Mouse (Mus musculus): Measurements from ENCODE around the gene D16Ertd472e. TPM values are rescaled to one million over a fixed set of nuclear protein-coding genes. Genes with fewer than 3 reads are reported as not detected.

Gene D16Ertd472e
- polyA plus RNA-seq, 1 experiment from 2014 or later = 5.5 TPM

DNA sequence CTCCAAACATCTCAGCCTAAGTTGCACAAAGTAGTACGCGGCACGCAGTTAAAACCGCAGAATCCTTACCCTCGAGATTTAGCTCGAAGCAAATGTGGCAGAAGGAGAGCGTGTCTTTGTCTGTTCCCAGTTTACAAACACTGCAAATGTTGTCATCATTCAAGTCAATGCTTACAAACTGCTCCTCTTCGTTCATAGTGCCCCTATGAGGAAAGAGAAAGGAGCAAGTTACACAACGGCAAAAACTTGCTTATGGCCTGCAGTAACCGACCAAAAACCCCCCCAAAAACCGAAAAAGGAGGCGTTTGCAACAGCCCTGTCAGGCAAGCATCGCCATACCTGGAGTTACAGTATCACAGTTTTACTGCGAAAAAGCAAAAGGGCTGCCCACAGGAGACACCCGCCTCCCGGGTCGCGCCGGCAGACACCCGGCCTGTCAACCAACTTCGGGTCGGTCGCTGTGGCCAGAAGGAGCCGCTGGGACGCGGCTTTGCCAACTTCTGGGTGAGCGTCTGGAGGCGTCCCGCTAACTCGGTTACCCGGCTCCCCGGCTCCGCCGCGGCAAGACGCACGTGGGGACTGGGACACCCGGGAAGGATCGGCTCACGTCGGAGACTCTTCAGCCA lies 543 bp downstream of the D16Ertd472e start:
- peak overlapping the region; percentile 80 for H3K9ac ChIP-seq (ENCODE audit: low read depth, low read length)
- no peaks in the 10 kb centered on the region for H3K27me3 ChIP-seq (replicated peaks; ENCODE audit: control insufficient read depth, insufficient read depth, low read length)
- WGBS = under 1% methylated on average over 35 of the region's 41 CpGs
- peak overlapping the region; percentile 81 for H3K4me2 ChIP-seq (ENCODE audit: low read length)
- H3K36me3 ChIP-seq (ENCODE audit: control insufficient read depth, insufficient read depth, low read length) = no peaks in the 10 kb centered on the region
- ATAC-seq = no peak; the same call in 1 of the 2 replicates
- peaks cover 10% of the 10 kb centered on the region for H3K4me1 ChIP-seq (ENCODE audit: control insufficient read depth, insufficient read depth, low read depth, low read length)
- H3K27ac ChIP-seq (ENCODE audit: low read depth, low read length) = peak overlapping the region; percentile 85
- no peaks in the 10 kb centered on the region for H3K9me3 ChIP-seq (ENCODE audit: control insufficient read depth, low read length)
- peak overlapping the region; percentile 86 for H3K4me3 ChIP-seq (ENCODE audit: low read length)

- H3K4me2 ChIP-seq (ENCODE audit: low read length) = peak overlapping the region; percentile 81
- no peaks in the 10 kb centered on the region for H3K9me3 ChIP-seq (ENCODE audit: control insufficient read depth, low read length)
- 34% methylated on average over 4 of the region's 4 CpGs for WGBS
- ATAC-seq = no peak
- no peaks in the 10 kb centered on the region for H3K27me3 ChIP-seq (replicated peaks; ENCODE audit: control insufficient read depth, insufficient read depth, low read length)
- no peak overlapping the region for H3K27ac ChIP-seq (ENCODE audit: low read depth, low read length)
- H3K9ac ChIP-seq (ENCODE audit: low read depth, low read length) = peak overlapping the region; percentile 80
- H3K4me3 ChIP-seq (ENCODE audit: low read length) = peak overlapping the region; percentile 86
- peaks cover 10% of the 10 kb centered on the region for H3K4me1 ChIP-seq (ENCODE audit: control insufficient read depth, insufficient read depth, low read depth, low read length)
- H3K36me3 ChIP-seq (ENCODE audit: control insufficient read depth, insufficient read depth, low read length) = no peaks in the 10 kb centered on the region
These were observed 1.2 kb downstream of the D16Ertd472e start for GRCm38 (mm10) chr16:78575190-78575851.

DNA sequence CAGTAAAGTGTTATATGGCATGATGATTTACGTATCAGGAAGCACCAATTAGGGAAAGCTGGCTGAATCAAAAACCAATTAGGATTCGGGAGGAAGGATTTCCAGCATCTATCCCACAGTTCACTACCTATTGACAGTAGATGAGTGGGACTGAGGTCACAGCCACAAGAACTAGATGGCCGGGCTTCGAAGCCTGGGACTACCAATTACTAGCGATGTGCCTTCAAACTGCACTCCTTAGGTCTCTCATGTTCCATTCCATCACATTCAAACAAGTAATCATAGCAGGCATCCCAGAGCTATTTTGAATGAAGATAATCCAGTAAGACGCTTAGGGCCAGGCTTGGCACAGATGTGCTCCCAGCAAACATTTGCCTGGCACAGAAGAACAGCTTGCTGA lies 2.3 kb downstream of the D16Ertd472e start:
- no peak overlapping the region for H3K4me3 ChIP-seq (ENCODE audit: low read length)
- no peak overlapping the region for H3K27ac ChIP-seq (ENCODE audit: low read depth, low read length)
- H3K27me3 ChIP-seq (replicated peaks; ENCODE audit: control insufficient read depth, insufficient read depth, low read length) = no peaks in the 10 kb centered on the region
- no peak for ATAC-seq
- H3K36me3 ChIP-seq (ENCODE audit: control insufficient read depth, insufficient read depth, low read length) = no peaks in the 10 kb centered on the region
- no peaks in the 10 kb centered on the region for H3K9me3 ChIP-seq (ENCODE audit: control insufficient read depth, low read length)
- 47% methylated on average over 6 of the region's 6 CpGs for WGBS
- H3K4me1 ChIP-seq (ENCODE audit: control insufficient read depth, insufficient read depth, low read depth, low read length) = peaks cover 10% of the 10 kb centered on the region
- H3K9ac ChIP-seq (ENCODE audit: low read depth, low read length) = peak overlapping the region; percentile 11; the same call in 1 of the 2 replicates
- peak overlapping the region; percentile 43 for H3K4me2 ChIP-seq (ENCODE audit: low read length)

GRCm38 (mm10) chr16:78573016-78573415 lies 3.5 kb downstream of the D16Ertd472e start:
- no peak overlapping the region for H3K4me2 ChIP-seq (ENCODE audit: low read length)

DNA sequence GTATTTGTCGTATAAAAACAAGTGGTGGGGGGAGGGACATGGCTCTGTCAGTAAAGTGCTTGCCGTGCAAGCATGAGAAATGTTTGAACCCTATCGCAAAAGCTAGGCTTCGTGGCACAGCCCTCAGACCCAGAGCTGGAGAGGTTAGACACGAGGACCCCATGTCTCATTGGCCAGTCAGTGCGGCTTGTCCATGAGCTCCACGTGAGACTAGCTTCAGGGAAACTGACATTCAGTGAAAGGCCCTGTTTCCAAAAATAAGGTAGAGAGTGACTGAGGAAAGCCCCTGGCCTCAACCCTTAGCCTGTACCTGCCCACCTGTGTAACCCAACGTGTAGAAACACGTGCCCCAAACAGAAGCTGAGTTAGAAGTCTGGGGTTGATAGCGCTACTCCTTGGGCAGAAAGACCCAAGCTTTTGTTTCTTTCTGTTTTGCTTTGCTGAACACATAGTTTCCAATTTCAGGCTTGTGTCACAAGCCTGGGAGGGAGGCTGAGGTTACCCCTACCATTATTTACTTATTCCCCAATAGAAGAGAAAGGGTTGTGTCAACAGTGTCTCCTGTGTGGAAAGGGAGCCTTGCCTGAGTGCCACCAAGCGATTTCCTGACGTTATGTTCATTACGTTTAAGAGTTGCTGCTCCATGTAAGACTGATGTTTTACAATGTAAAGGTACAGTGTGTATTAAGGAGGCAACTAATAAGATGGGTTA lies 12.2 kb downstream of the D16Ertd472e start:
- Histone ChIP-seq H3K4me3 (ENCODE audit: low read length) (no peak overlapping the region), H3K36me3 (ENCODE audit: control insufficient read depth, insufficient read depth, low read length) (peaks cover 19% of the 10 kb centered on the region), H3K9me3 (ENCODE audit: control insufficient read depth, low read length) (peaks cover 2% of the 10 kb centered on the region; the same call in 1 of the 2 replicates), H3K4me1 (ENCODE audit: control insufficient read depth, insufficient read depth, low read depth, low read length) (no peaks in the 10 kb centered on the region), H3K27me3 (replicated peaks; ENCODE audit: control insufficient read depth, insufficient read depth, low read length) (no peaks in the 10 kb centered on the region), H3K4me2 (ENCODE audit: low read length) (no peak overlapping the region), H3K27ac (ENCODE audit: low read depth, low read length) (no peak overlapping the region), H3K9ac (ENCODE audit: low read depth, low read length) (no peak overlapping the region)
- ATAC-seq = no peak
- 92% methylated on average over 13 of the region's 13 CpGs for WGBS

More at GRCm38 (mm10) chr16:78573016-78573415, 3.5 kb downstream of the D16Ertd472e start:
- no peak for ATAC-seq
- no peak overlapping the region for H3K9ac ChIP-seq (ENCODE audit: low read depth, low read length)
- H3K27me3 ChIP-seq (replicated peaks; ENCODE audit: control insufficient read depth, insufficient read depth, low read length) = no peaks in the 10 kb centered on the region
- no peaks in the 10 kb centered on the region for H3K9me3 ChIP-seq (ENCODE audit: control insufficient read depth, low read length)
- peaks cover 10% of the 10 kb centered on the region for H3K4me1 ChIP-seq (ENCODE audit: control insufficient read depth, insufficient read depth, low read depth, low read length)
- H3K4me3 ChIP-seq (ENCODE audit: low read length) = no peak overlapping the region
- 52% methylated on average over 4 of the region's 4 CpGs for WGBS
- H3K36me3 ChIP-seq (ENCODE audit: control insufficient read depth, insufficient read depth, low read length) = no peaks in the 10 kb centered on the region
- no peak overlapping the region for H3K27ac ChIP-seq (ENCODE audit: low read depth, low read length)

- no peak for ATAC-seq
- H3K4me3 ChIP-seq (ENCODE audit: low read length) = no peak overlapping the region
- H3K36me3 ChIP-seq (ENCODE audit: control insufficient read depth, insufficient read depth, low read length) = peaks cover 19% of the 10 kb centered on the region
- H3K4me2 ChIP-seq (ENCODE audit: low read length) = no peak overlapping the region
- WGBS = 92% methylated on average over 15 of the region's 15 CpGs
- H3K9me3 ChIP-seq (ENCODE audit: control insufficient read depth, low read length) = peaks cover 2% of the 10 kb centered on the region; the same call in 1 of the 2 replicates
- H3K4me1 ChIP-seq (ENCODE audit: control insufficient read depth, insufficient read depth, low read depth, low read length) = no peaks in the 10 kb centered on the region
- no peak overlapping the region for H3K27ac ChIP-seq (ENCODE audit: low read depth, low read length)
- no peaks in the 10 kb centered on the region for H3K27me3 ChIP-seq (replicated peaks; ENCODE audit: control insufficient read depth, insufficient read depth, low read length)
- no peak overlapping the region for H3K9ac ChIP-seq (ENCODE audit: low read depth, low read length)
These were observed 13.2 kb downstream of the D16Ertd472e start for GRCm38 (mm10) chr16:78563093-78563971.

GRCm38 (mm10) chr16:78560627-78561026 lies 15.9 kb downstream of the D16Ertd472e start:
- H3K27ac ChIP-seq (ENCODE audit: low read depth, low read length) = no peak overlapping the region
- H3K27me3 ChIP-seq (replicated peaks; ENCODE audit: control insufficient read depth, insufficient read depth, low read length) = no peaks in the 10 kb centered on the region
- H3K4me1 ChIP-seq (ENCODE audit: control insufficient read depth, insufficient read depth, low read depth, low read length) = no peaks in the 10 kb centered on the region
- 89% methylated on average over 5 of the region's 5 CpGs for WGBS
- no peak overlapping the region for H3K9ac ChIP-seq (ENCODE audit: low read depth, low read length)
- H3K4me2 ChIP-seq (ENCODE audit: low read length) = no peak overlapping the region
- H3K4me3 ChIP-seq (ENCODE audit: low read length) = no peak overlapping the region
- peaks cover 23% of the 10 kb centered on the region for H3K36me3 ChIP-seq (ENCODE audit: control insufficient read depth, insufficient read depth, low read length)
- no peak for ATAC-seq
- peaks cover 2% of the 10 kb centered on the region; the same call in 1 of the 2 replicates for H3K9me3 ChIP-seq (ENCODE audit: control insufficient read depth, low read length)

DNA sequence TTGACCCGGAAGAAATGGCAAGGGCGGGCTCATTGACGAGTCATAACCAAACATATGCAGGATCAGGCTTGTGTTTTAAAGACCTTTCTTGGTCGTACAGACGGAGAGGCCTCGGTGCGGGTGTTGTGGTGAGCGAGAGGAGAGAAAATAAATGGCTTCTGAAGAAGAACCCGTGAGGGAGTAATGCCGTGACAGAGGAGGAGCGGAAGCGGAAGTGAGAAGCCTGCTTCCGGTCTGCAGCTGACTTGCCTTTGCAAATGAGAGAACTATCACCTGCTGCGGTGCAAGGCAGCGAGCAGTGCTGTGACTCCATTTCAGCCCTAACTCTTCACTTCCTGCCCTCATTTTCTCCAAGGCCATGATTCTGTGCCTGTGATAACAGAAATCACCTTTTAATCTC lies 16.4 kb downstream of the D16Ertd472e start:
- ATAC-seq = no peak
- no peaks in the 10 kb centered on the region for H3K4me1 ChIP-seq (ENCODE audit: control insufficient read depth, insufficient read depth, low read depth, low read length)
- 95% methylated on average over 15 of the region's 15 CpGs for WGBS
- H3K4me3 ChIP-seq (ENCODE audit: low read length) = no peak overlapping the region
- H3K9me3 ChIP-seq (ENCODE audit: control insufficient read depth, low read length) = peaks cover 2% of the 10 kb centered on the region; the same call in 1 of the 2 replicates
- H3K27ac ChIP-seq (ENCODE audit: low read depth, low read length) = no peak overlapping the region
- H3K36me3 ChIP-seq (ENCODE audit: control insufficient read depth, insufficient read depth, low read length) = peaks cover 23% of the 10 kb centered on the region
- H3K9ac ChIP-seq (ENCODE audit: low read depth, low read length) = no peak overlapping the region
- H3K4me2 ChIP-seq (ENCODE audit: low read length) = no peak overlapping the region
- H3K27me3 ChIP-seq (replicated peaks; ENCODE audit: control insufficient read depth, insufficient read depth, low read length) = no peaks in the 10 kb centered on the region

All from hindbrain, embryonic 16.5 days (tissue).